Mouse (Mus musculus) CH12.LX (cell line): ENCODE measurements at regions not wholly inside any gene's neighbourhood (a gene's known extent, or its start where the extent isn't known, plus 50 kb on each side); places are given as distances from the start of the nearest gene placed in this dataset.
A peak's percentile ranks its signal among the peaks of the same experiment; 100 is the strongest.

ENCODE experiments used
- BHLHE40 ChIP-seq: IDR thresholded peaks from 2 replicates; pipeline ENCODE4 v1.6.1; 2011; ENCODE audit warnings: mild to moderate bottlenecking, low read depth, low read length, improper control_type of control experiment
- CTCF ChIP-seq, 2 experiments: IDR thresholded peaks in 1 of 2; conservative IDR thresholded peaks in 1 of 2; 2 replicates each; pipeline ENCODE4 v1.5.1; 2011 to 2012; ENCODE audit warnings: low read depth in 2 of 2, low read length in 2 of 2, improper control_type of control experiment in 1 of 2, inconsistent platforms in 1 of 2, mild to moderate bottlenecking in 1 of 2, moderate library complexity in 1 of 2
- EP300 ChIP-seq: IDR thresholded peaks from 2 replicates; pipeline ENCODE4 v1.6.1; 2011; ENCODE audit warnings: low read length, improper control_type of control experiment
- MAX ChIP-seq: IDR thresholded peaks from 2 replicates; pipeline ENCODE4 v1.6.1; 2011; ENCODE audit warnings: low read length, improper control_type of control experiment
- MXI1 ChIP-seq: IDR thresholded peaks from 2 replicates; pipeline ENCODE4 v1.6.1; 2011; ENCODE audit warnings: mild to moderate bottlenecking, low read depth, low read length, improper control_type of control experiment
- MYC ChIP-seq: IDR thresholded peaks from 2 replicates; pipeline ENCODE4 v1.6.1; 2011; ENCODE audit warnings: low read depth, mild to moderate bottlenecking, improper control_type of control experiment, low read length
- PAX5 ChIP-seq: IDR thresholded peaks from 2 replicates; pipeline ENCODE4 v1.6.1; 2012; ENCODE audit warnings: low read length, inconsistent platforms, mixed read lengths
- POLR2A ChIP-seq: IDR thresholded peaks from 2 replicates; pipeline ENCODE4 v1.6.1; 2011; ENCODE audit warnings: low read depth, mild to moderate bottlenecking, improper control_type of control experiment, low read length
- RAD21 ChIP-seq: IDR thresholded peaks from 2 replicates; pipeline ENCODE4 v1.6.1; 2011; ENCODE audit warnings: low read depth, mild to moderate bottlenecking, low read length, improper control_type of control experiment, moderate library complexity
- SIN3A ChIP-seq: IDR thresholded peaks from 2 replicates; pipeline ENCODE4 v1.6.1; 2012; ENCODE audit warnings: low read length, improper control_type of control experiment, inconsistent platforms
- USF1 ChIP-seq: IDR thresholded peaks from 2 replicates; pipeline ENCODE4 v1.6.1; 2014; ENCODE audit warnings: low read depth, mild to moderate bottlenecking, inconsistent platforms, low read length, improper control_type of control experiment
- ZMIZ1 ChIP-seq: IDR thresholded peaks from 2 replicates; pipeline ENCODE4 v1.6.1; 2012; ENCODE audit warnings: low read depth, mild to moderate bottlenecking, inconsistent platforms, low read length, improper control_type of control experiment

- no peak for TF ChIP-seq USF1
- TF ChIP-seq MAX = no peak
- no peak for TF ChIP-seq MXI1
- peak; percentile 61 for TF ChIP-seq EP300
- TF ChIP-seq BHLHE40 = no peak
- no peak for TF ChIP-seq CTCF (conservative IDR thresholded peaks at IDR 0.05 in 1 of 2, IDR thresholded peaks at IDR 0.05 in 1 of 2; ENCODE audit: low read depth in 2 of 2, low read length in 2 of 2)
- TF ChIP-seq ZMIZ1 = no peak
- TF ChIP-seq PAX5 = no peak
- TF ChIP-seq POLR2A = no peak
- TF ChIP-seq SIN3A = no peak
- TF ChIP-seq RAD21 = no peak
- no peak for TF ChIP-seq MYC
These were observed 168.7 kb downstream of the Gpam start for GRCm38 (mm10) chr19:54958328-54958727.
